Mouse (Mus musculus) embryonic stem cell, embryonic (primary cell): ENCODE measurements around the gene Ablim1.

Source experiments
- CTCF ChIA-PET, 4 experiments: fragments of 300-600 bp in 2 of 4; fragments of 350-600 bp in 2 of 4; sonication (Branson Sonifier 250); formaldehyde crosslinking; loops; one replicate each; lab custom pipeline; 2022; ENCODE audit warnings: inconsistent platforms in 2 of 4; lab: Charles Lee
- POLR2A ChIA-PET, 4 experiments: fragments of 300-600 bp in 2 of 4; fragments of 350-600 bp in 2 of 4; sonication (Branson Sonifier 250); formaldehyde crosslinking; loops; one replicate each; lab custom pipeline; 2022; ENCODE audit warnings: antibody characterized with exemption in 4 of 4, inconsistent platforms in 1 of 4; lab: Charles Lee

Ablim1 gene

DNA sequence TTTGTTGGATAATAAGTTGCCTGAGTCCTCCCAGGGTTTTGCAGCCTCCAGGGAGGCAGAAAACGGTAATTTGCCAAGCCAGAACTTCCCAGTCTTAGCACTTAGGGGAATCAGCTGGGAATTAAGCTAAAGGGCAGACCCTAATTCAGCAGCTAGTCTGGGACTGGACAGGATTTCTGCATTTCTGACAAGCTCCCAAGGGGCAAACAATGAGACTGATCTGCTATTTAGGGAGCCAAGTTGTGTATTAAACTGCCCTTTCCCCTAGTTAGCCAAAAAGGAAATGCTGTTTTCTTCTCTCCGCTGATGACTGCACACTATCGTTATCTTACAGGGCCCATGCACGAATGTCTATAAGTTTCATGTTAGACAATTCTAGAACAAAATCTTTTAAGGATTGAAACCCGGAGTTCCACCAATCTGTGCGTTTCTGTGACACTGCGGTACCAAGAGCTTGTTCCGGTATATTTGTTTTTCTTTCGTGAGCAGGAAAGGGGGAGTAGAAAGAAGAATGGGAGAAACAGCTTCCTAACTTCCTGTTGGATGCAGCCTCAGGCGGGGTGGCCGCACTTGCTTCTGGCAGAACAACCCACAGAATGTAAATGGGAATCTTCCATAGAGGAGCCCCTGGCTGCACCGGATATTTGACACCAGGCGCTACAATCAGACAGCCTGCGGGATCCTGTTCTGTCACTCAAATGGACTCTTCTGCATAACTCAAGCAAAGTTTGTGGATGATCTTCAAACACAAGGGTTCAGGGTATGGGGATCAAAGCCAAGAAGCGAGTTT, 297.5 kb downstream of the Ablim1 start:
- POLR2A ChIA-PET: interaction anchor here in 3 of 4 experiments (1.0 to 1.3 kb wide), 3 partner anchors 9 to 195 kb away, joined by 3 to 4 read pairs (median 3); partner anchors contain the start of genes Afap1l2 (in 1 of the 3) and Ccdc186 (in 1 of the 3)

DNA sequence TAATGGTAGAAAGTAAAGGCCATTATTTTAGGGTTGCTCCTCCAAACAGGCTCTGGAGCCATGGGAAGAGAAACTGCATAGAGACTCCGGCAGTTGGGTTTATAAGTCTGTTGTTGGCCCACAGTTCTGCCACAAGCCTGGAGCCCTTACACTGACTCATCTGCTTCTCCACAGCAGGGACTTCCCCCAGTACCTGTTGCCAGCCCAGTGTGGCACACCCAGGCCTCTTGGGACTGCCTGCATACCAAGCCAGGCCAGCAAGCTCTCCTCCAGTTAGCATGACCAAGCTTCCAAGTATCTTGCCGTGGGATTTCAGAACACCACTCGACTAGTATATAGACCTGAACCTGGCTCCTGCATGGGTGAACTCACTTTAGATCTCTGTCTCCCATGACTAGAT, 299.9 kb downstream of the Ablim1 start:
- ChIA-PET POLR2A (interaction anchor here in 2 of 4 experiments (0.6 kb wide), 2 partner anchors 128 to 710 kb away, joined by 3 to 6 read pairs; no protein-coding TSS in a partner anchor), CTCF (no interaction called here)

More for the DNA sequence above, 297.5 kb downstream of the Ablim1 start:
- CTCF ChIA-PET: interaction anchor here in 3 of 4 experiments (0.6 to 1.8 kb wide), 5 partner anchors 9 to 218 kb away, joined by 3 to 11 read pairs (median 5); partner anchors contain the start of gene Afap1l2 (in 1 of the 3)

DNA sequence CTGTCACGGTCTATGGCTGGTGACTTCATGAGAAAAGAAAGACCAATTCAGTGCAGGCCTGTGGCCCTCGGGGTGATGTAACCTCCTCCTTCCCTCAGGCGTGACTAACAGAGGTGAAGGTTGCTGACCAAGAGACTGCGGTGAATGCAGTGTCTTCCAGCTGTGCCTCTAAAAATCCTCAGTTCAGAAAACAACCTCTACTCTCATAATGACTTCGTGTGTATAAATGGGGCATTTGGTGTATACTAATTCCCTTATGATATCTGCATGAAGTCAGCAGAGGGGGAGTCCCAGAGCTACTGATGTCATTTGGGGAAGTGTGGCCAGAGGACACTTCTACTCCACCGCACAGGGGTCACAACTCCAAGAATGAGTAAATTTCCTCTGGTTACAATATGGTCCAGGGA, 301.4 kb downstream of the Ablim1 start:
- ChIA-PET CTCF (interaction anchor here in 2 of 4 experiments (0.6 to 0.8 kb wide), 3 partner anchors 18 to 384 kb away, joined by 3 to 6 read pairs (median 4); no protein-coding TSS in a partner anchor), POLR2A (no interaction called here)

DNA sequence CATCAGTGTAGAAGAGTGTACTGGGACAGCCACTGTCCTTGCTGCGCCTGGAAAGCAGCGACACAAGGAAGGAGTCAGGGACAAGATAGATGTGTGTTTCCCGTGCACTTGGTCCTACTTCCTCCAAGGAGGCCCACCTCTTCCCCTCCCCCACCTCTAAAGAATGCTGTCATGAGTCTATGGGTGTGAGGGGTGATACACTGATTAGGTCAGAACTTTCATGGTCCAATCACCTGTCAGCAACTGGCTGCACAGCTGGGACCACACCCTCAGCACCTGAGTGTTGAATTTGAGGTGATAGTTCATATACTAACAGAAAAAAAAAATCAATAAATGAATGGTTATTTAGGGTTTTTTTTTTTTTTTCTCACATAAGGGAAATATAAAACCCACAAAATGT, 302.7 kb downstream of the Ablim1 start:
- POLR2A ChIA-PET: no interaction called here
- CTCF ChIA-PET: interaction anchor here in 1 of 4 experiments (0.7 kb wide), 1 partner anchor 24 kb away, joined by 3 read pairs; no protein-coding TSS in a partner anchor

DNA sequence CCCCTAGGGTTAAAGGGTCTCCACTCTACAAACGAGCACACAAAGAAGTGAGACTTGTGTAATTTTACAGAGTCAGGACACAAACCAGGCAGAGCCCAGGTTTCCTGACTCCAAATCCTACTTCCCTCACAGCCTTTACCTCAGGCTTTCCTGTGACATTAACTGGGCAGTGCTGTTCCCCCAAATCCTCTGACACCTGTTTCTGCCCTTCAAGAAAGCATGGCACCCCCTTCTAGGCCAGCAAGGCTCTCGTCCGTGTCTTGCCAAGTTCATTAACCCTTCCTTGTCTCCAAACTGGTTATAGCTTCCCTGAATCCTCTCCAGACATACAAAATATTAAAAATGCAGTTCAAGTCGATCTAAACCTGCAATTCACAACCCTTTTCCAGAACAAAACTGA, 304.7 kb downstream of the Ablim1 start:
- CTCF ChIA-PET: interaction anchor here in 2 of 4 experiments (0.6 to 1.1 kb wide), 3 partner anchors 13 to 604 kb away, joined by 3 to 4 read pairs (median 3); no protein-coding TSS in a partner anchor

DNA sequence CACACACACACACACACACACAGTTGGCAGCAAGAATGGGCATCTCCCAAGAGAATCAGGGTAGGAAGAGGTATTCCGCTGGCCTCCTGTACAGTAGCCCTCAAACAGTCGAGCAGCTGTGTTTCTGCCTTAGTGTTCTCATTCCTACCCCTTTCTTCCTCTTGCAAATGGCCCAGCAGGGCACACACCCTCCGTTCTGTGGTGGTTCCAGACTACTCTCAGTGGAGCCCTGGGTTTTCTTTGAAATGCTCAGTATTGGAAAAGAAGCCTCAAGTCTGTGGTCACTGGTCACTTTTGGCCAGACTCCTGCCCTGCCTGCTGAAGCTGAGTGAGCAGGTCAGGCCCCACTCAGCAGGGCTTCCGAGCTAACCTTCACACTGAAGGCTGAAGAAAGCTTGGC, 305.1 kb downstream of the Ablim1 start:
- ChIA-PET CTCF (interaction anchor here in 2 of 4 experiments (0.6 to 1.8 kb wide), 6 partner anchors 13 to 603 kb away, joined by 3 to 9 read pairs (median 4); no protein-coding TSS in a partner anchor), POLR2A (no interaction called here)

More for the DNA sequence above, 304.7 kb downstream of the Ablim1 start:
- POLR2A ChIA-PET: no interaction called here

DNA sequence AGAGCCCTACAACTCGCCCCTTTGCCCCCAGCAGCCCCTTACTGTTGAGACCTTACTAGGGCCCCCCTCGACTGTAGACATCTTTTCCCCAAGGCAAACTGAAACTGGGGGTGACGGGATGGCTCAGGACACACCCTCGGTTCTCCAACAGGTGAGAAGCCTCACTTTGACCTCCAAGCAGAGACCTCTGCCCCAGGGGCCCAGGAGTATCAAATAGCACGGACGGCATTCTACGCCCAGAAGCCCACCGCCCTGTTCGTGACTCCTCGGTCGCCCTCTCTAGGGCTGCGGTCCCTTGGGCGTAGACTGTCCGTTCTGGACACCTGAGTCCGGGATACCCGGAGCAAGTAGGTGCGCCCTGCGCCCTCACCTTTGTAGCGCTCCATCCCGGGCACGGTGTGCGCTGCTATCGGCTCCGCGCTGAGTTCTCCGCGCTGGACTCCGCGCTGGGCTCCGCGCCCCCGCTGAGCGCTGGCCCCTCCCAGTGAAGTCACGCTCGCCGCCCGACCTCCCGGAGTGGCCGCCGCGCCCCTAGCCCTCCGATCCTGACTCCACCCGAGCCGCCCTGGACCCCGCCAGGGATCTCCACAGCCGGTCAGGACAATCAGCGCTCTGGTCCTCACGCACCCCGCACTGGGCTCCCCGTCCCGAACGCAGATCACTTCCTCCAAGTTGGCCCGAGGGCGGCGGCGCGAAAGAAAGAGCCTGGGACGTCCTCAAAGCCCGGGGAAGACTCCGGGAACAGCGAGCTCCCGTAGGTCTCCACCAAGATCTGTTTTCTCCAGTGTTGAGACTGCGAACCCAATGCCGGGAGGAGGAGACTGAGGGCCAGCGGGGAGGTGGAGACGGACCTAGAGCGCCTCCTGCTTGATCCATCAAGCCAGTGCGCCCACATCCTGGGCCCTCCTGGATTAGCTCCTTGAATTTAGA, 306.7 kb downstream of the Ablim1 start, which contains the start of gene Afap1l2:
TSS of gene Afap1l2 (minus strand) at position 448 of the 930 bp plus-strand sequence.
- CTCF ChIA-PET: interaction anchor here (0.5 to 1.8 kb wide), 23 partner anchors 10 to 656 kb away, joined by 3 to 16 read pairs (median 3); no protein-coding TSS in a partner anchor
- POLR2A ChIA-PET: interaction anchor here in 2 of 4 experiments (0.6 to 1.0 kb wide), 6 partner anchors 8 to 656 kb away, joined by 3 to 4 read pairs (median 3); no protein-coding TSS in a partner anchor

DNA sequence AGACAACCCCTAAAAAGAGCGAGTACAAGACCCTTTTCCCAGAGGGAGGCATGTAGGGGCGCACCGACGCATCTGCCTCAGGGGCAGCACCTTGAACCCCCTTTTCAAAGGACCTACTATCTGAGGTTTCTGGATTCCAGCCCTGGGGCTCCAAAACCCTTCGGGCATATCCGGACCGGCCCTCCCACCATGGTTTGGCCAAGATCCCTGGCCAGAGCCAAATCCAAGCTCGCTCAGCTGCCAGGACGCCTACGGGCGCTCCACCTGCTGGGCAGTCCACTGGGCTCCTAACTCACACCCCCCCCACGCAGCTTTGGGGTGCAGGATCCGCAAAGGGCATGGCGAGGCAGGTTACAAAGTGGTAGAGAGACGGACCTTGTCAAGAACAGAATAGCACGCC, 307.4 kb downstream of the Ablim1 start:
- POLR2A ChIA-PET: no interaction called here
- CTCF ChIA-PET: interaction anchor here in 1 of 4 experiments (1.7 kb wide), 1 partner anchor 99 kb away, joined by 4 read pairs; no protein-coding TSS in a partner anchor

DNA sequence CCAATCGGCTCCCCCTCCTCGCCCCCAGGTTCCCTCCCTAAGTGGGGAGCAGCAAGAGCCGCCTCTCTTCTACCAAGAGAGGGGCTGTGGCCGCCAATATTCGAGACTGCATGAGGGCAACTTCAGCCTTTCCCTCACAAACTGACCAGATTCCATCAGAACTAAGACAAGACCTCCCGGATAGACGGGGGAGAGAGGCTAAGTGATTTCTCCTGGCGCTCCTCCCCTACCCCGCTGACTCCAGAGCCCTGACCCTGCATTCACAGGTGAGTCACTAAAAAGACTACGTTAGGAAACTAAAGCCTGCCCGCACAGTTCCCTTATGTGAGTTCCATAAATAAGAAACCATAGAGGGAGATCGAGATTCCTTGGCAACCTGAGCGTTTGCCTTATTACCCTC, 307.9 kb downstream of the Ablim1 start:
- ChIA-PET POLR2A (interaction anchor here in 1 of 4 experiments (0.7 kb wide), 2 partner anchors 16 to 1617 kb away, joined by 3 to 4 read pairs; no protein-coding TSS in a partner anchor), CTCF (no interaction called here)

DNA sequence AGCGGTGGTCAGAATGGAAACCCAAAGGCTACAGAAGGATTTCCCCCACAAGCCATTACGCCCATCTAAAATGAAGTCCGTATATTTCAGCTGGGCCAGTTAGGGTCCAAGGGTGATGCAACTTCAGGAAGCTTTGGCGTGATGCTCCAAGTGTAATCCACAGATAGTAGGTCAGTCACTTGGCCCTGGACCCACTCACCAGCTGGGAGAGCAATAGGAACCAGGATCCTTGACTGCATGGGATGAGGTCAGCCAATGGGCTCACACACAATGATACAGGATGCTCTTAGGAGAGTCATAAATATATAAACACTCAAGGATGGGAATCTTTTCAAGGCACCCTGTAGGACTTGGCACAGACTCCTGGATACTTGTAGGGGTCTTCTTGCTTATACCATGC, 309.7 kb downstream of the Ablim1 start:
- ChIA-PET POLR2A (interaction anchor here in 2 of 4 experiments (0.5 to 1.2 kb wide), 2 partner anchors 9 to 94 kb away, joined by 3 to 4 read pairs; no protein-coding TSS in a partner anchor), CTCF (no interaction called here)

DNA sequence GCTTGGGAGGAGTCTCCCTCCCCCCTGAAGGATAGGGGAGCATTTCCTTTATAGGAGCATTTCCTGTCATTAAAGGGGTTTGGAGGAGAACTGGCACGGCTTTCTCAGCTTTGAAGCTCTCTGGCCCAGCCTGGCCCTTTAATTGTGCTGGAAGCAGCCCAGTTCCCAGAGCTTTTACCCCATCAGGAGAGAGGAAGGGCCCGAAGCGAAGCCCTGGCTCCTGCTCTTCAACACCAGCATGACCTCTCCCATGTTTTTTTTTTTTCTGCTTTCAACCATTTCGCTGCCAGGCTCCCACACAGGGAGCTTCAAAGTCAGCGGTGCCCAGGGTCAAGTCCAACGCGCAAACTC, 311.3 kb downstream of the Ablim1 start:
- CTCF ChIA-PET: no interaction called here

DNA sequence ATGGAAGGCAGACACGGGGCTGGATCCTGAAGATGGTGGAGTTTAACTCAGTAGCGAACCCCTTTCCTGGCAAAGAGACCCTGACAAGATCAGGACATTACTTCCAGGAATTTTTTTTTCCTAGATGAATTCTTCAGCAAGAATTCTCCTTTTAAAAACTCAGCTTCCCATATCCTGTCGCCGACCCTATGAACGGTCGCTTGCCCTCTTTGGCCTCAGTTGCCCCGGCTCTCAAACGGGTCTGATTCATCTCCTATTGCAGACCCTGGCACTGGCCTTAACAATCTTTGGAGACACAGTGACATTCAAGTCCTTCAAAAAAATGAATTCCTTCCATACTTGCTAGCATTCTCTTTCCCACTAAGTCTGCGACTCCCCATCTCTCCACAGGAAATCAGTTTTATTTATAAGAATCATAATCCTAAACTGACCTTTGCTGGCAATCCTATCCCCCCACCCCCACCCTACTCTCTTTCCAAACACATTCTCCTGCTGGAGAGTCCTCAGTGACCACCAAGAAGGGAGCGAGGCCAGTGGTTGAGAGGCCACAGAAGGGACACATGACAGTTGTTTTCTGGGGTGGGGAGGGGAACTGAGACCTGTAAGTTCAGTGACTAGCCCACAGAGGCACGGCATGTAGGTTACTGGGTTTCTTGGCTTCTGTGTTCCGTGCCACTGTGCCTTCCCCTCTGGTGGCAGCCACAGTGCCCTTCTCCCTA, 311.8 kb downstream of the Ablim1 start:
- POLR2A ChIA-PET: no interaction called here
- CTCF ChIA-PET: no interaction called here

More for the DNA sequence above, 311.3 kb downstream of the Ablim1 start:
- POLR2A ChIA-PET: interaction anchor here in 1 of 4 experiments (0.6 kb wide), 1 partner anchor 127 kb away, joined by 3 read pairs; no protein-coding TSS in a partner anchor

DNA sequence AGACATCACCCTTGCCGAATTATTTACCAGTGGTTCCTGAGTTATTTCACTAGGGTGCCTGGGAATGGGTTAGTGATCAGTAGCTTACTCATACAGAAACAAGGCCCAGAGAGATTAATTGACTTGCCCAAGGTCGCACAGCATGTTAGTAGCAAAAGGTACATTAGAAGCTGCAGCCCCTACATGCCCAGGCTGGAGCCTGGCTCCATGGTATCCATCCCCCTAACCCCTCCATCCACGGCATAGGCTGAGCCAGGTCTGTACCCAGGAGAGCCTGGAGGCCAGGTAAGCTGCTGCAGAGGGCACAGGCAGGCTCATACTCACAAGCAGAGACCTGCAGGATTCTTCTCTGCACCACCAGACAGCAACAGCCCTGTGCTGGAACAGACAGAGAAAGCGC, 312.8 kb downstream of the Ablim1 start:
- CTCF ChIA-PET: interaction anchor here in 1 of 4 experiments (1.0 kb wide), 1 partner anchor 9 kb away, joined by 3 read pairs; no protein-coding TSS in a partner anchor
- POLR2A ChIA-PET: no interaction called here

DNA sequence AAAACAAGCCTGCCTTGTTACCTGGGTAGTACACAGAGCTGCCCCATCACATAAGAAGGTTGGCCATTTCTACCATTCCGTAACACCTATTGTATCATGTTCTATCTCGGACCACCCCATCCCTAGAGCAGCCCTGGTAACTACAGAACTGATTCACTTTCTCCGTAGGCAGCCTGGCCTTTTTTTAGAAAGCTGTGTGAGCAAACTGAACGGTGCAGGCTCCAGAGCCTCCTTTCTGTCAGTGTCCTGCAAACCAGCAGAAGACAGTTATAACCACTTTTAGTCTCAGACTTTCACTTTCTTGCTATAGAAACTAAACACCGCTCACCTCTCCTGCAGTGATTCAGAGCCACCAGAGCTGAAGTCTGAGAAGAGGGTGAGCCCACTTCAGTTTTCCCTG, 314.1 kb downstream of the Ablim1 start:
- POLR2A ChIA-PET: no interaction called here
- CTCF ChIA-PET: interaction anchor here in 1 of 4 experiments (1.0 kb wide), 1 partner anchor 150 kb away, joined by 3 read pairs; no protein-coding TSS in a partner anchor

DNA sequence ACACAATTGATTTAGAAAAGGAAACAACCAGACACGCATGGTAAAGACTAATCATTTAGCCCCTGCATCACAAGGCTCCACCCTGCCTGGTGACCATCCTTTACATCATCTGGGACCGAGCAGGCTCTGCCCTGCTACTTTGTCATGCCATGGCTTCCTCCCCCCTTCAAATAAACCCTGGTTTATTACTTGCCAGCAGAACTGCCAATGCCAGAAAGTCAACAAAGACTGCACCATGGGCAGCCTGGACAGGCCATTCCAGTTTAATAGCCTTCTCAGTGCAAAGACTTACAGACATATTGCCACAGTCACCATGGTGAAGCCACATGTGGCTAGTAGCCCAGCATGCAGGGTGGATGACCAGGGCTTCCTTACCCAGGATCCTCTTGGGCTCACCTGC, 314.9 kb downstream of the Ablim1 start:
- ChIA-PET POLR2A (no interaction called here), CTCF (no interaction called here)

DNA sequence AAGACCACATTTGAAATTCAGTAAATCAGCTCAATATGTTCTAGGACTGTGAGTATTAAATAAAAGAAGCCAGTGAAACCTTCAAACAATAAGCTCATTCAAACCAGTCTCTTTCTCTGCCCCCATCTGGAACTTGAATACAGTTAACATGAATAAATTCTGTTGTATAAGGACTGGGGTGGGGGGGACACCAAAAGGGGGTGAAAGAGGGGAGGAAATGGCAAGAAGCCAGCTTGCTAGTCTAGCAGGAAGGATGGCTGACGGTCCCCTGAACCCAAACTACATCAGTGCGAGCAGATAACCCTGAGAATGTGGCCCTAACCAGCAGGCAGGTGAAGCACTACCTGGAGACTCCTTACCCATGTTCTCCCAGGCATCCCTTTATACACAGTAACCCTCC, 315.8 kb downstream of the Ablim1 start:
- ChIA-PET POLR2A (interaction anchor here in 1 of 4 experiments (0.6 kb wide), 1 partner anchor 80 kb away, joined by 3 read pairs; no protein-coding TSS in a partner anchor), CTCF (no interaction called here)

DNA sequence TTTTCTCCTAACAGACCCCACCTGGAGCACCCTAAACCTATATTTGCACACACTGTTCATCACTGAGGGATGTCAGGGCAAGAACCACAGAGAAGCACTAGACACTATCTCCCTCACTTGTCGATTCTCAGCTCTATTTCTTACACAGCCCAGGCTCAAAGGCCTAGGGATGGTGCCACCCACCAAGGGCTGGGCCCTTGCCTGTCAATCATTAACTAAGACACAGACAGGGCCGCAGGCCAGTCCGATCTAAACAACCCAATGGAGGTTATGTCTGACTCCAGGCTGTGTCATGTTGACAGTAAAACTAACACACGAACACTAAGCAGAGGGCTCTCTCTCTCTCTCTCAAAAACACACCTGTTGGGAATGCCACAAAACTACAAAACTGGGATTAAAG, 316.4 kb downstream of the Ablim1 start:
- ChIA-PET POLR2A (interaction anchor here in 2 of 4 experiments (0.6 to 1.4 kb wide), 3 partner anchors 10 to 80 kb away, joined by 3 to 4 read pairs (median 3); partner anchors contain the start of gene Afap1l2 (in 1 of the 2)), CTCF (interaction anchor here in 2 of 4 experiments (1.3 to 1.4 kb wide), 2 partner anchors 10 to 33 kb away, joined by 3 to 4 read pairs; partner anchors contain the start of gene Afap1l2 (in 1 of the 2))
